Mouse (Mus musculus): Measurements from ENCODE around the gene Cnpy3. TPM values are rescaled to one million over a fixed set of nuclear protein-coding genes. Genes with fewer than 3 reads are reported as not detected.

Cnpy3 gene
- total and polyA plus RNA-seq, 2 experiments from 2014 or later = 72.4 to 79.1 TPM

- H3K4me3 ChIP-seq (ENCODE audit: low read length) = no peak overlapping the region
- DNase-seq (ENCODE audit: low spot score) = no peak
- H3K27me3 ChIP-seq (ENCODE audit: insufficient read depth, low read length) = no peaks in the 10 kb centered on the region
- H3K4me1 ChIP-seq (ENCODE audit: insufficient read depth, low read length) = peaks cover 14% of the 10 kb centered on the region
- 0 out of 2 replicates have a peak, but pooled peaks cover 12% of the 10 kb centered on the region for H3K36me3 ChIP-seq (ENCODE audit: insufficient read depth, low read length)
- H3K9ac ChIP-seq (replicated peaks; ENCODE audit: low read length) = peak overlapping the region; percentile 87; the same call in 1 of the 2 replicates
- WGBS = 80% methylated on average over 5 of the region's 5 CpGs
- TF ChIP-seq CTCF (IDR thresholded peaks at IDR 0.05; ENCODE audit: low read depth) = no peak
- no peak for ATAC-seq
- H3K9me3 ChIP-seq (ENCODE audit: low read length) = no peaks in the 10 kb centered on the region
- no peak overlapping the region for H3K27ac ChIP-seq
- H3K4me2 ChIP-seq (ENCODE audit: low read depth, low read length) = no peak overlapping the region
These were observed 49.5 kb downstream of the Cnpy3 start for GRCm38 (mm10) chr17:46702506-46702905.

GRCm38 (mm10) chr17:46702100-46702499, 49.9 kb downstream of the Cnpy3 start:
- 82% methylated on average over 12 of the region's 12 CpGs for WGBS
- Histone ChIP-seq H3K4me1 (ENCODE audit: insufficient read depth, low read length) (peaks cover 14% of the 10 kb centered on the region), H3K4me3 (ENCODE audit: low read length) (no peak overlapping the region), H3K4me2 (ENCODE audit: low read depth, low read length) (peak overlapping the region; percentile 33; the same call in 1 of the 2 replicates), H3K9me3 (ENCODE audit: low read length) (no peaks in the 10 kb centered on the region), H3K9ac (replicated peaks; ENCODE audit: low read length) (peak overlapping the region; percentile 22; the same call in 1 of the 2 replicates), H3K36me3 (ENCODE audit: insufficient read depth, low read length) (0 out of 2 replicates have a peak, but pooled peaks cover 12% of the 10 kb centered on the region), H3K27ac (no peak overlapping the region), H3K27me3 (ENCODE audit: insufficient read depth, low read length) (no peaks in the 10 kb centered on the region)
- DNase-seq (ENCODE audit: low spot score) (no peak), ATAC-seq (no peak)
- TF ChIP-seq CTCF (IDR thresholded peaks at IDR 0.05; ENCODE audit: low read depth) = no peak

- 74% methylated on average over 12 of the region's 12 CpGs for WGBS
- H3K27me3 ChIP-seq (ENCODE audit: insufficient read depth, low read length) = no peaks in the 10 kb centered on the region
These were observed 50.5 kb downstream of the Cnpy3 start for GRCm38 (mm10) chr17:46701489-46701888.

GRCm38 (mm10) chr17:46699912-46700311, 52.1 kb downstream of the Cnpy3 start:
- no peak overlapping the region for H3K4me3 ChIP-seq (ENCODE audit: low read length)
- H3K9ac ChIP-seq (replicated peaks; ENCODE audit: low read length) = no peak overlapping the region
- no peak for TF ChIP-seq CTCF (IDR thresholded peaks at IDR 0.05; ENCODE audit: low read depth)
- H3K36me3 ChIP-seq (ENCODE audit: insufficient read depth, low read length) = 0 out of 2 replicates have a peak, but pooled peaks cover 12% of the 10 kb centered on the region
- no peak overlapping the region for H3K27ac ChIP-seq
- ATAC-seq = no peak
- no peaks in the 10 kb centered on the region for H3K27me3 ChIP-seq (ENCODE audit: insufficient read depth, low read length)
- WGBS = 93% methylated on average over 3 of the region's 3 CpGs
- H3K9me3 ChIP-seq (ENCODE audit: low read length) = no peaks in the 10 kb centered on the region
- no peak overlapping the region for H3K4me2 ChIP-seq (ENCODE audit: low read depth, low read length)
- peaks cover 14% of the 10 kb centered on the region for H3K4me1 ChIP-seq (ENCODE audit: insufficient read depth, low read length)
- no peak for DNase-seq (ENCODE audit: low spot score)

More at GRCm38 (mm10) chr17:46701489-46701888, 50.5 kb downstream of the Cnpy3 start:
- Histone ChIP-seq H3K27ac (no peak overlapping the region), H3K9ac (replicated peaks; ENCODE audit: low read length) (peak overlapping the region; percentile 22), H3K4me3 (ENCODE audit: low read length) (no peak overlapping the region), H3K4me1 (ENCODE audit: insufficient read depth, low read length) (peaks cover 14% of the 10 kb centered on the region), H3K4me2 (ENCODE audit: low read depth, low read length) (peak overlapping the region; percentile 33), H3K36me3 (ENCODE audit: insufficient read depth, low read length) (0 out of 2 replicates have a peak, but pooled peaks cover 12% of the 10 kb centered on the region), H3K9me3 (ENCODE audit: low read length) (no peaks in the 10 kb centered on the region)
- DNase-seq (ENCODE audit: low spot score) (no peak), ATAC-seq (no peak)
- no peak for TF ChIP-seq CTCF (IDR thresholded peaks at IDR 0.05; ENCODE audit: low read depth)

GRCm38 (mm10) chr17:46699245-46699644, 52.8 kb downstream of the Cnpy3 start:
- WGBS = 85% methylated on average over 5 of the region's 5 CpGs
- no peak for DNase-seq (ENCODE audit: low spot score)
- no peak overlapping the region for H3K27ac ChIP-seq

GRCm38 (mm10) chr17:46698515-46698914, 53.5 kb downstream of the Cnpy3 start:
- H3K27me3 ChIP-seq (ENCODE audit: insufficient read depth, low read length) = no peaks in the 10 kb centered on the region
- H3K4me3 ChIP-seq (ENCODE audit: low read length) = no peak overlapping the region
- no peak overlapping the region for H3K4me2 ChIP-seq (ENCODE audit: low read depth, low read length)
- 0 out of 2 replicates have a peak, but pooled peaks cover 8% of the 10 kb centered on the region for H3K4me1 ChIP-seq (ENCODE audit: insufficient read depth, low read length)
- H3K9ac ChIP-seq (replicated peaks; ENCODE audit: low read length) = no peak overlapping the region
- 95% methylated on average over 6 of the region's 6 CpGs for WGBS
- no peak overlapping the region for H3K27ac ChIP-seq
- H3K9me3 ChIP-seq (ENCODE audit: low read length) = no peaks in the 10 kb centered on the region
- DNase-seq (ENCODE audit: low spot score) = no peak
- no peak for ATAC-seq
- TF ChIP-seq CTCF (IDR thresholded peaks at IDR 0.05; ENCODE audit: low read depth) = no peak
- H3K36me3 ChIP-seq (ENCODE audit: insufficient read depth, low read length) = peaks cover 12% of the 10 kb centered on the region; the same call in 1 of the 2 replicates

More at GRCm38 (mm10) chr17:46699245-46699644, 52.8 kb downstream of the Cnpy3 start:
- Histone ChIP-seq H3K9ac (replicated peaks; ENCODE audit: low read length) (no peak overlapping the region), H3K27me3 (ENCODE audit: insufficient read depth, low read length) (no peaks in the 10 kb centered on the region), H3K4me2 (ENCODE audit: low read depth, low read length) (no peak overlapping the region), H3K4me1 (ENCODE audit: insufficient read depth, low read length) (peaks cover 14% of the 10 kb centered on the region), H3K36me3 (ENCODE audit: insufficient read depth, low read length) (0 out of 2 replicates have a peak, but pooled peaks cover 12% of the 10 kb centered on the region), H3K9me3 (ENCODE audit: low read length) (no peaks in the 10 kb centered on the region), H3K4me3 (ENCODE audit: low read length) (no peak overlapping the region)
- TF ChIP-seq CTCF (IDR thresholded peaks at IDR 0.05; ENCODE audit: low read depth) = no peak
- no peak for ATAC-seq

GRCm38 (mm10) chr17:46694517-46695063, 57.4 kb downstream of the Cnpy3 start:
- Histone ChIP-seq H3K9me3 (ENCODE audit: low read length) (no peaks in the 10 kb centered on the region), H3K9ac (replicated peaks; ENCODE audit: low read length) (no peak overlapping the region), H3K4me2 (ENCODE audit: low read depth, low read length) (no peak overlapping the region), H3K27ac (no peak overlapping the region), H3K4me3 (ENCODE audit: low read length) (no peak overlapping the region), H3K27me3 (ENCODE audit: insufficient read depth, low read length) (no peaks in the 10 kb centered on the region), H3K4me1 (ENCODE audit: insufficient read depth, low read length) (no peaks in the 10 kb centered on the region), H3K36me3 (ENCODE audit: insufficient read depth, low read length) (peaks cover 16% of the 10 kb centered on the region; the same call in 1 of the 2 replicates)
- WGBS = 59% methylated on average over 1 of the region's 1 CpGs
- DNase-seq (ENCODE audit: low spot score) = no peak
- no peak for TF ChIP-seq CTCF (IDR thresholded peaks at IDR 0.05; ENCODE audit: low read depth)
- no peak for ATAC-seq

Data from hindbrain, postnatal 0 days (tissue).